Mouse (Mus musculus): ENCODE results near the gene Tmem167b. TPM values are rescaled to one million over a fixed set of nuclear protein-coding genes. Genes with fewer than 3 reads are reported as not detected.

The Tmem167b gene
- total and polyA plus RNA-seq, 2 experiments: 2.7 to 25.7 TPM

- H3K27ac ChIP-seq (replicated peaks; ENCODE audit: insufficient read depth, low read depth, low read length): peak within 1 kb of the TSS; percentile 71
- no peak within 1 kb of the TSS for H3K9ac ChIP-seq (ENCODE audit: low read depth, low read length)
- H3K36me3 ChIP-seq (ENCODE audit: control insufficient read depth, insufficient read depth, low read length): no peaks in the 10 kb centered on the region
- H3K4me1 ChIP-seq (ENCODE audit: control insufficient read depth, insufficient read depth, low read length): peaks cover 5% of the 10 kb centered on the region; the same call in 1 of the 2 replicates
- no peaks in the 10 kb centered on the region for H3K79me2 ChIP-seq (ENCODE audit: control insufficient read depth, insufficient read depth, low read length)
- 48% methylated on average over 6 of the region's 6 CpGs for whole genome bisulfite sequencing
- DNase-seq (ENCODE audit: extremely low read depth, low read depth, low spot score): no peak
- H3K27me3 ChIP-seq (ENCODE audit: control insufficient read depth, insufficient read depth, low read length): peaks cover 5% of the 10 kb centered on the region; the same call in 1 of the 2 replicates
- no peak within 1 kb of the TSS for H3K4me3 ChIP-seq (ENCODE audit: insufficient read depth, low read depth, low read length)
- no peak for TF ChIP-seq POLR2A (IDR thresholded peaks at IDR 0.05; ENCODE audit: extremely low read depth, insufficient read depth, low read length)
- TF ChIP-seq CTCF (IDR thresholded peaks at IDR 0.05; ENCODE audit: low read depth, low read length): no peak
Measured at GRCm38 (mm10) chr3:108533951-108534350, 28.3 kb downstream of the Tmem167b start, which contains the start of gene 1700013F07Rik. 1700013F07Rik (plus strand) TSS chr3:108534150.

- WGBS: 11% methylated on average over 9 of the region's 9 CpGs
- Histone ChIP-seq H3K9ac (ENCODE audit: low read depth, low read length) (no peak overlapping the region), H3K4me3 (ENCODE audit: insufficient read depth, low read depth, low read length) (no peak overlapping the region), H3K27me3 (ENCODE audit: control insufficient read depth, insufficient read depth, low read length) (peaks cover 5% of the 10 kb centered on the region; the same call in 1 of the 2 replicates), H3K79me2 (ENCODE audit: control insufficient read depth, insufficient read depth, low read length) (no peaks in the 10 kb centered on the region), H3K27ac (replicated peaks; ENCODE audit: insufficient read depth, low read depth, low read length) (peak overlapping the region; percentile 71), H3K4me1 (ENCODE audit: control insufficient read depth, insufficient read depth, low read length) (peaks cover 5% of the 10 kb centered on the region; the same call in 1 of the 2 replicates), H3K36me3 (ENCODE audit: control insufficient read depth, insufficient read depth, low read length) (no peaks in the 10 kb centered on the region)
- TF ChIP-seq CTCF (IDR thresholded peaks at IDR 0.05; ENCODE audit: low read depth, low read length) (no peak), POLR2A (IDR thresholded peaks at IDR 0.05; ENCODE audit: extremely low read depth, insufficient read depth, low read length) (no peak)
- peak; percentile 95 for DNase-seq (ENCODE audit: extremely low read depth, low read depth, low spot score)
Measured at GRCm38 (mm10) chr3:108533114-108533885, 29.0 kb downstream of the Tmem167b start.

- WGBS: 93% methylated on average over 8 of the region's 8 CpGs
Measured at GRCm38 (mm10) chr3:108528489-108528888, 33.8 kb downstream of the Tmem167b start.

GRCm38 (mm10) chr3:108523415-108523814 lies 38.9 kb downstream of the Tmem167b start:
- Histone ChIP-seq H3K4me1 (ENCODE audit: control insufficient read depth, insufficient read depth, low read length) (no peaks in the 10 kb centered on the region), H3K36me3 (ENCODE audit: control insufficient read depth, insufficient read depth, low read length) (no peaks in the 10 kb centered on the region), H3K27ac (replicated peaks; ENCODE audit: insufficient read depth, low read depth, low read length) (no peak overlapping the region), H3K27me3 (ENCODE audit: control insufficient read depth, insufficient read depth, low read length) (no peaks in the 10 kb centered on the region), H3K79me2 (ENCODE audit: control insufficient read depth, insufficient read depth, low read length) (no peaks in the 10 kb centered on the region), H3K4me3 (ENCODE audit: insufficient read depth, low read depth, low read length) (no peak overlapping the region), H3K9ac (ENCODE audit: low read depth, low read length) (no peak overlapping the region)
- TF ChIP-seq POLR2A (IDR thresholded peaks at IDR 0.05; ENCODE audit: extremely low read depth, insufficient read depth, low read length) (no peak), CTCF (IDR thresholded peaks at IDR 0.05; ENCODE audit: low read depth, low read length) (no peak)
- WGBS: 85% methylated on average over 4 of the region's 4 CpGs
- DNase-seq (ENCODE audit: extremely low read depth, low read depth, low spot score): no peak

More at GRCm38 (mm10) chr3:108528489-108528888, 33.8 kb downstream of the Tmem167b start:
- DNase-seq (ENCODE audit: extremely low read depth, low read depth, low spot score): no peak
- Histone ChIP-seq H3K9ac (ENCODE audit: low read depth, low read length) (no peak overlapping the region), H3K36me3 (ENCODE audit: control insufficient read depth, insufficient read depth, low read length) (no peaks in the 10 kb centered on the region), H3K27me3 (ENCODE audit: control insufficient read depth, insufficient read depth, low read length) (no peaks in the 10 kb centered on the region), H3K4me3 (ENCODE audit: insufficient read depth, low read depth, low read length) (no peak overlapping the region), H3K4me1 (ENCODE audit: control insufficient read depth, insufficient read depth, low read length) (no peaks in the 10 kb centered on the region), H3K79me2 (ENCODE audit: control insufficient read depth, insufficient read depth, low read length) (no peaks in the 10 kb centered on the region), H3K27ac (replicated peaks; ENCODE audit: insufficient read depth, low read depth, low read length) (no peak overlapping the region)
- TF ChIP-seq CTCF (IDR thresholded peaks at IDR 0.05; ENCODE audit: low read depth, low read length) (0 out of 2 replicates have a peak, but pooled peaks have one; percentile 1), POLR2A (IDR thresholded peaks at IDR 0.05; ENCODE audit: extremely low read depth, insufficient read depth, low read length) (no peak)

- Histone ChIP-seq H3K4me1 (ENCODE audit: control insufficient read depth, insufficient read depth, low read length) (no peaks in the 10 kb centered on the region), H3K9ac (ENCODE audit: low read depth, low read length) (no peak overlapping the region), H3K36me3 (ENCODE audit: control insufficient read depth, insufficient read depth, low read length) (no peaks in the 10 kb centered on the region), H3K27ac (replicated peaks; ENCODE audit: insufficient read depth, low read depth, low read length) (no peak overlapping the region), H3K79me2 (ENCODE audit: control insufficient read depth, insufficient read depth, low read length) (no peaks in the 10 kb centered on the region), H3K27me3 (ENCODE audit: control insufficient read depth, insufficient read depth, low read length) (no peaks in the 10 kb centered on the region), H3K4me3 (ENCODE audit: insufficient read depth, low read depth, low read length) (no peak overlapping the region)
- no peak for TF ChIP-seq CTCF (IDR thresholded peaks at IDR 0.05; ENCODE audit: low read depth, low read length)
- TF ChIP-seq POLR2A (IDR thresholded peaks at IDR 0.05; ENCODE audit: extremely low read depth, insufficient read depth, low read length): no peak
- no peak for DNase-seq (ENCODE audit: extremely low read depth, low read depth, low spot score)
- WGBS: 63% methylated on average over 4 of the region's 4 CpGs
Measured at GRCm38 (mm10) chr3:108518276-108518675, 44.0 kb downstream of the Tmem167b start.

- Histone ChIP-seq H3K4me3 (ENCODE audit: insufficient read depth, low read depth, low read length) (no peak overlapping the region), H3K27ac (replicated peaks; ENCODE audit: insufficient read depth, low read depth, low read length) (no peak overlapping the region), H3K9ac (ENCODE audit: low read depth, low read length) (no peak overlapping the region), H3K36me3 (ENCODE audit: control insufficient read depth, insufficient read depth, low read length) (no peaks in the 10 kb centered on the region), H3K27me3 (ENCODE audit: control insufficient read depth, insufficient read depth, low read length) (no peaks in the 10 kb centered on the region), H3K4me1 (ENCODE audit: control insufficient read depth, insufficient read depth, low read length) (no peaks in the 10 kb centered on the region), H3K79me2 (ENCODE audit: control insufficient read depth, insufficient read depth, low read length) (no peaks in the 10 kb centered on the region)
- no peak for DNase-seq (ENCODE audit: extremely low read depth, low read depth, low spot score)
- 62% methylated on average over 3 of the region's 3 CpGs for WGBS
- TF ChIP-seq CTCF (IDR thresholded peaks at IDR 0.05; ENCODE audit: low read depth, low read length) (no peak), POLR2A (IDR thresholded peaks at IDR 0.05; ENCODE audit: extremely low read depth, insufficient read depth, low read length) (no peak)
Measured at GRCm38 (mm10) chr3:108513465-108513864, 48.8 kb downstream of the Tmem167b start.
